Mouse (Mus musculus) thymus, postnatal 25 days (tissue): ENCODE measurements around the gene Phf14.

Experiments used
- DNase-seq: peaks from one replicate; pipeline ENCODE4 v3.0.0; 2022

Gene Phf14

GRCm38 (mm10) chr6:12021480-12021879 is 113.9 kb downstream of the Phf14 start:
- DNase-seq, result no peak

- DNase-seq, result no peak
These were observed 115.8 kb downstream of the Phf14 start for GRCm38 (mm10) chr6:12023395-12023794.

GRCm38 (mm10) chr6:12026804-12027537 is 119.4 kb downstream of the Phf14 start:
- no peak for DNase-seq

- DNase-seq, result no peak
These were observed 127.0 kb downstream of the Phf14 start for GRCm38 (mm10) chr6:12034561-12034960.

GRCm38 (mm10) chr6:12038268-12038667 is 130.7 kb downstream of the Phf14 start:
- DNase-seq, result peak; percentile 47

GRCm38 (mm10) chr6:12052884-12053283 is 145.3 kb downstream of the Phf14 start:
- no peak for DNase-seq

GRCm38 (mm10) chr6:12054149-12054548 is 146.5 kb downstream of the Phf14 start:
- DNase-seq, result no peak

- DNase-seq, result no peak
These were observed 151.1 kb downstream of the Phf14 start for GRCm38 (mm10) chr6:12058717-12059116.

- DNase-seq, result no peak
These were observed 152.4 kb downstream of the Phf14 start for GRCm38 (mm10) chr6:12059971-12060370.

GRCm38 (mm10) chr6:12060452-12061140 is 153.0 kb downstream of the Phf14 start:
- no peak for DNase-seq

GRCm38 (mm10) chr6:12067956-12068355 is 160.3 kb downstream of the Phf14 start:
- DNase-seq, result no peak

GRCm38 (mm10) chr6:12069357-12069756 is 161.7 kb downstream of the Phf14 start:
- DNase-seq, result no peak

- DNase-seq, result no peak
These were observed 167.0 kb downstream of the Phf14 start for GRCm38 (mm10) chr6:12074599-12074998.

GRCm38 (mm10) chr6:12077338-12077737 is 169.7 kb downstream of the Phf14 start:
- DNase-seq, result no peak

- no peak for DNase-seq
These were observed 170.4 kb downstream of the Phf14 start for GRCm38 (mm10) chr6:12077880-12078618.

GRCm38 (mm10) chr6:12079260-12079659 is 171.7 kb downstream of the Phf14 start:
- no peak for DNase-seq

- DNase-seq, result no peak
These were observed 172.8 kb downstream of the Phf14 start for GRCm38 (mm10) chr6:12080423-12080822.

- no peak for DNase-seq
These were observed 174.1 kb downstream of the Phf14 start for GRCm38 (mm10) chr6:12081722-12082121.

- no peak for DNase-seq
These were observed 174.5 kb downstream of the Phf14 start for GRCm38 (mm10) chr6:12082125-12082524.

GRCm38 (mm10) chr6:12082531-12083216 is 175.1 kb downstream of the Phf14 start:
- no peak for DNase-seq

- no peak for DNase-seq
These were observed 177.1 kb downstream of the Phf14 start for GRCm38 (mm10) chr6:12084721-12085120.

- no peak for DNase-seq
These were observed 181.9 kb downstream of the Phf14 start for GRCm38 (mm10) chr6:12089439-12089992.

- peak; percentile 5 for DNase-seq
These were observed 188.1 kb downstream of the Phf14 start for GRCm38 (mm10) chr6:12095716-12096115.
